Mouse (Mus musculus) ES-E14 (cell line): ENCODE data around the gene Tiam1. TPM values are rescaled to one million over a fixed set of nuclear protein-coding genes. Genes with fewer than 3 reads are reported as not detected.

Experiments
- DNase-seq: peaks from one replicate; pipeline ENCODE4 v3.0.0-alpha.2; 2013; ENCODE audit warnings: low read depth, low spot score
- H3K27ac ChIP-seq: 2 replicates; pipeline ENCODE4 v1.5.1; 2012; ENCODE audit warnings: low read depth, mild to moderate bottlenecking, low read length, moderate library complexity, mixed read lengths; ENCODE audit not compliant: poor library complexity, insufficient read depth, severe bottlenecking
- H3K36me3 ChIP-seq: 2 replicates; pipeline ENCODE4 v1.6.1; 2012; ENCODE audit warnings: mild to moderate bottlenecking, low read length, moderate library complexity, mixed read lengths; ENCODE audit not compliant: control insufficient read depth, poor library complexity, insufficient read depth, severe bottlenecking
- H3K4me1 ChIP-seq, 2 experiments: fragments of 150-350 bp in 1 of 2; sonication (generic) in 1 of 2; 2 replicates each; pipeline ENCODE4 v1.6.1; 2012; ENCODE audit warnings: low read length in 2 of 2, mild to moderate bottlenecking in 1 of 2, mixed read lengths in 1 of 2; ENCODE audit not compliant: control insufficient read depth in 2 of 2, insufficient read depth in 2 of 2, poor library complexity in 1 of 2
- H3K4me3 ChIP-seq, 2 experiments: fragments of 150-350 bp in 1 of 2; sonication (generic) in 1 of 2; 2 replicates each; pipeline ENCODE4 v1.5.1; 2012; ENCODE audit warnings: low read length in 2 of 2, low read depth in 1 of 2, mild to moderate bottlenecking in 1 of 2, mixed read lengths in 1 of 2; ENCODE audit not compliant: insufficient read depth in 1 of 2, poor library complexity in 1 of 2, severe bottlenecking in 1 of 2
- H3K9ac ChIP-seq: 2 replicates; pipeline ENCODE4 v1.6.1; 2012; ENCODE audit warnings: low read depth, mild to moderate bottlenecking, low read length, mixed read lengths; ENCODE audit not compliant: poor library complexity, insufficient read depth, severe bottlenecking
- H3K9me3 ChIP-seq: fragments of 150-350 bp; sonication (generic); 2 replicates; pipeline ENCODE4 v1.6.1; 2012; ENCODE audit warnings: low read depth, mild to moderate bottlenecking, low read length; ENCODE audit not compliant: control insufficient read depth, insufficient read depth
- CHD2 ChIP-seq: IDR thresholded peaks from 2 replicates; pipeline ENCODE4 v1.6.1; 2014; ENCODE audit warnings: mild to moderate bottlenecking, low read depth, low read length, inconsistent platforms
- HCFC1 ChIP-seq: IDR thresholded peaks from 2 replicates; pipeline ENCODE4 v1.6.1; 2012; ENCODE audit warnings: low read length, inconsistent platforms, borderline replicate concordance; ENCODE audit not compliant: insufficient read depth
- MAFK ChIP-seq: IDR thresholded peaks from 2 replicates; pipeline ENCODE4 v1.6.1; 2014; ENCODE audit warnings: mild to moderate bottlenecking, low read depth, low read length, inconsistent platforms; ENCODE audit not compliant: insufficient read depth
- ZC3H11A ChIP-seq: IDR thresholded peaks from 2 replicates; pipeline ENCODE4 v1.6.1; 2012; ENCODE audit warnings: low read depth, mild to moderate bottlenecking, inconsistent platforms, low read length, borderline replicate concordance
- ZNF384 ChIP-seq: IDR thresholded peaks from 2 replicates; pipeline ENCODE4 v1.6.1; 2012; ENCODE audit warnings: low read depth, low read length, inconsistent platforms
- in situ Hi-C, 2 experiments: fragments of 600-800 bp; cut with MboI; formaldehyde crosslinking; loops; one replicate each; pipeline ENCODE4 v1.15.1; 2025; ENCODE audit warnings: low sequenced_read_pairs in 2 of 2, inconsistent platforms in 1 of 2; ENCODE audit not compliant: unreplicated experiment in 2 of 2
- total RNA-seq: library from RNA; depleted of rRNA; stranded (reverse); fragments of 300-350 nt; gene quantifications from 2 replicates; pipeline ENCODE4 v1.2.3, GENCODE M21; 2012

Gene Tiam1
- total RNA-seq, 1 experiment = 15.7 TPM

DNA sequence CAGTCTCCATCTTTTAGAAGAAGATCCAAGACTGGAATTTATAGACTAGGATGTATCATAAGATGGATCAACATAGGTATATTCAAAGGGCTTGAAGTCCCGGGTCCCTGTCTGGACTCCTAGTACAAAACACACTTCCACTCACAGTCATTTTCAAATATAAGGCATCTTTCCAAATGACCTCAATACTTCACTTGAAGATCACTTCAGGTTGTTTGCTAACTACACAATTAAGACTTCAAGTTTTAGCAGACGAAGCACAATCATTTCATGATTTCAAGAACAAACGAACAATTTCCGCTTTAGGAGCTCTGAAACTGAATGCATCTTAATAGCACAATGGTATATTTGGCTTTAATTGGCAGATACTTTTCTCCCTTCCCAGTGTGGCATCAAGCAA, 228.6 kb downstream of the Tiam1 start:
- in situ Hi-C loops = no loop called here
- Histone ChIP-seq H3K4me1 (peaks cover 0 to 9% of the 10 kb centered on the region in 2 experiments; a peak in 1 of 4 replicates), H3K36me3 (no peaks in the 10 kb centered on the region), H3K9me3 (no peaks in the 10 kb centered on the region), H3K9ac (no peak overlapping the region), H3K4me3 (no peak overlapping the region), H3K27ac (no peak overlapping the region)
- DNase-seq = no peak
- TF ChIP-seq CHD2 (no peak), MAFK (no peak), ZNF384 (no peak), HCFC1 (no peak), ZC3H11A (no peak)

DNA sequence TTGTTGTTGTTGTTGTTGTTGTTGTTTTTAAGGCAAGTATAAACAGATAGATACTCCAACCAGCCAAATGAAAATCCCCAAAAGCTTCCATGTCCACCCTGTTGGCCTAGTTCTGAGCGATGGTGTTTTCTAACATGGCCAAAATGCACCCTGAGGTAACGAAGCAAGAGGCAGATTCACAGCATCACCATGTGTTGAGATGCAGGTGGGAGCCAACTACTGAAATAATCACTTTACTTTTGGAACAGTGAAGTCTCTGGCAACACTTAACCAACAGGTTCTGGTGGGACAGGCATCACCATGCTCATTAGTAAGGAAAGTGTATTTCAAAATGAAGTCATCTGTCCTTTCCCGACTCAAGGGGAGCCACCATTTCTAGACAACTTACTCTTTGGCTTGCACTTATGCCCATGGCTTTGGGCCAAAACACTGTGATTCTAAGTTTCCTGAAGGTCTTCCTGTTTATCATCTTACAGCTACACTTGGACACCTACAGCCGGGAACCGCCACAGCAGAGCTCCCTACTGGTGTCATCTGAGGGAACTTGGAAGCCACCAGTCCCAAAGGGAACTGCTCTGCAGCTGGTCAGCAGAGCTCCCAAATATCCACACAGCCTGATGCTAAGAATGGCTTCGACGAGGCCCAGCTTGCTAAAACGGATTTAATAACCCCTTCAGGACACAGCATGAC, 230.7 kb downstream of the Tiam1 start:
- H3K27ac ChIP-seq = no peak overlapping the region
- no peak for DNase-seq
- in situ Hi-C loops = no loop called here
- H3K9ac ChIP-seq = no peak overlapping the region
- peaks cover 0 to 3% of the 10 kb centered on the region in 2 experiments; a peak in 1 of 4 replicates for H3K4me1 ChIP-seq
- no peak overlapping the region for H3K4me3 ChIP-seq
- TF ChIP-seq MAFK (no peak), ZNF384 (no peak), HCFC1 (no peak)
- no peaks in the 10 kb centered on the region for H3K36me3 ChIP-seq
- no peaks in the 10 kb centered on the region for H3K9me3 ChIP-seq

DNA sequence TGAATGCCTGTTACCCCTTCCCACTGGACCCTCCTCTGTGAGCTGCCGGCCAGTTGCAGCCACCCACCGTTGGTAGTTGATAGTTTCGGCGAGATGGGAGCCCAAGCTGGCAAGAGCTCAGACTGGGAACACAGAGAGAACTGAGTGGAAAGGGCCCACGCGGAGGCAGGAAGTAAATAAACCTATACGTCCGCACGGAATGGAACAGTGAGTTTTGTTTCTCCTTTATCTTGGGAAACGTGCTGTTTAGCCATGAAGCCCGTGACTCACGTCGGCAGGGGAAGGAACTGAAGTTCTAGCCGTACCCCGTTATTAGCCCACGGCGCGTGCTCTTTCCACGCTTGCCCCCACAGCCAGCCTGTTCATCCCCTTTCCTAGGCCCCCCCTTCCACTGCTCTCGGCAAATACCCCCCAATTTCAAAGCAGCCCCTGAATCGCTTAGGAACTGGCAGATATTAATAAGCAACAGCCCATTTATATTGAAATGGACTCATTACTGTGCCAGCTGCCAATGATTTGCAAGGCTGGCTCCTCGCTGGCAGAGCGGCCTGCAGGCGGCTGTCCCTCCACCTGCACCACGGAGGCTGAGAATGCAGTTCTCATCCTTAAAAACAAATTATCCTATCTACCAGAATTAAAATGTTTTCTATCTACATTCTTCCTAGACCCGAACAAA, 234.0 kb downstream of the Tiam1 start:
- Histone ChIP-seq H3K4me1 (no peaks in the 10 kb centered on the region), H3K4me3 (no peak overlapping the region), H3K9me3 (no peaks in the 10 kb centered on the region), H3K36me3 (no peaks in the 10 kb centered on the region), H3K27ac (no peak overlapping the region), H3K9ac (no peak overlapping the region)
- TF ChIP-seq ZC3H11A (no peak), CHD2 (no peak), ZNF384 (no peak), MAFK (no peak), HCFC1 (no peak)
- no peak for DNase-seq
- in situ Hi-C loops = no loop called here

DNA sequence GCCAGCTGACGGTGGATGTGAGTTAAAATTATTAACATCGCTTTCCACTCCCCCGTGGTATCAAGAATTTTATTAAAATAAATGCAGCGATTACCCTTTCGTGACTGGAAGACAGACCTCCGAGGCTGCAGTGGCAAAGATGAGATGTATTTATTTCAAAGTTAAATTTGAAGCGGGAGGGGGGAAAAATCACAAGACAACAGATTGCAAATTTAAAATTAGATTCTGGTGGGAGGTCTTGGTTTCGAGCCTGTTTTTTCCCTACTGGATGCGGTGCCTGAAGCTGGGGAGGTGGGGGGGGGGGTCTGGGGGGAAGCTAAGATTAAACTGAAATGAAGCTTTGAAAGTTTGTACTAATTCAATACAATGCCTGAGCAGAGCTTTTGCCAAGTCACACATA, 235.9 kb downstream of the Tiam1 start:
- no peak overlapping the region for H3K27ac ChIP-seq
- H3K4me3 ChIP-seq = no peak overlapping the region
- in situ Hi-C loops = no loop called here
- no peaks in the 10 kb centered on the region for H3K9me3 ChIP-seq
- TF ChIP-seq CHD2 (no peak), HCFC1 (no peak)
- H3K4me1 ChIP-seq = peaks cover 3 to 7% of the 10 kb centered on the region in 2 experiments; a peak in 3 of 4 replicates
- DNase-seq = no peak
- no peaks in the 10 kb centered on the region for H3K36me3 ChIP-seq
- no peak overlapping the region for H3K9ac ChIP-seq
